Mouse (Mus musculus) frontal cortex, adult (tissue): ENCODE data around the gene Taar9.
"Not testable (repeated sequence)": the region's sequence is repeated elsewhere in the genome, so short reads cannot be mapped to it uniquely, and the experiment has no call there.

Experiments used
- ATAC-seq: cut with Nextera tagmentation; 2 replicates; pipeline ENCODE4 v1.9.2; 2017; ENCODE audit warnings: mild to moderate bottlenecking, moderate library complexity, mixed read lengths; ENCODE audit not compliant: low TSS enrichment

Taar9 gene

GRCm38 (mm10) chr10:24109434-24109833 is at the start of gene Taar9:
Gene Taar9, minus strand, starts transcription at chr10:24109534.
- not testable (repeated sequence) for ATAC-seq

GRCm38 (mm10) chr10:24158470-24159254 is 49.3 kb upstream of the Taar9 start:
- peak; percentile 38; the same call in 1 of the 2 replicates for ATAC-seq

GRCm38 (mm10) chr10:24150086-24150485 is 40.8 kb upstream of the Taar9 start:
- ATAC-seq = no peak

DNA sequence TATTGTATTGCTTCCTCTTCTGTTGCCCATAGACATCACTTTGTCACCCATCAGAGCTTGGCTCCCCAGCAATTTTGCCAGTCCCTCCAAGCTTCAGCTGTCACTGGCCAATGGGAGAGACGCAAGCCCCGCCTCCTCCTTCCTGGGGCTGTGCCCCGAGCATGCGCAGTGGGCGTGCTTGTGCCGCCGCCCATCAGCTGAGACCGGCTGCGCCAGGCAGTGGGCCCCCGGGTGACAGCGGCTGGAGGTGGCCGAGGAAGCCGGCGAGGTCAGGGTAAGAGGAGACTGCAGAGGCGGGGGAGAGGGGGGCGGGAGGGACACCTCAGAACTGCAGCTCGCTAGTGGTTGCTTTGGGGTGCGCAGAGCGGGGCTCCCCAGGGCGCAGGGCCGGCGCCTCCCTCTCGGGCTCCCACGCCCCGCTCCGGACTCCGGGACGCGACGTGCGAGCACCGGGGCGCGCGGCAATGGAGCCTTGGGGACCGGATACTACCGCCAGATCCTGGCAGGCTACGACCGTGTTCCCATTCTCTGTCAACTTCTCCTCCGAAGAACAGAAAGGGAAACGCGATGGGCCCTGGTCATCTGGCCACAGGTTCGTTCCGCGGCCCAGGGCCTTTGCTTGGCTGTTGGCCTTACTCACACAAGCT is 39.9 kb upstream of the Taar9 start, which contains the start of gene Stx7:
TSS of gene Stx7 (plus strand) at position 168 of the 647 bp plus-strand sequence.
- peak; percentile 98 for ATAC-seq

DNA sequence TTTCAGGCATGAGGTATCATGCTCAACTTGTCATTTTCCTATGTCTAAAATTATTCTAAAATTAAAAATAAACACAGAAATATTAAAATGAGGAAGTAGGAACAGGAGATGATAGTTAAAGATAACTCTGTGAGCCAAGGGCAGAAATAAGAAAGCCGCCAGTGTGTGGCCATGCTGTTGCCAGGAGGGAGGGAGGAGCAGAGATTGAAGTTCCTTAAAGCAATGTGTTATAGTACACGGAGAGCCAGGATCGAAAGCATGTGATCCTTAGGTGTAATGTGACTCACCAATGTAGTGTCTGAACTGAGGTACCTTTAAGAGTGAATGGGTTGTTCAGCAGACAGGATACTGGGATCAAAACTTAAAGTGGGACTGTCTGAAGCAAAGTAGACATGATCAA is 33.4 kb upstream of the Taar9 start:
- no peak for ATAC-seq

- ATAC-seq = no peak
These were observed 29.4 kb upstream of the Taar9 start for GRCm38 (mm10) chr10:24138623-24139261.

- ATAC-seq = no peak
These were observed 24.8 kb upstream of the Taar9 start for GRCm38 (mm10) chr10:24134071-24134645.

- ATAC-seq = no peak
These were observed 23.8 kb upstream of the Taar9 start for GRCm38 (mm10) chr10:24133132-24133531.

DNA sequence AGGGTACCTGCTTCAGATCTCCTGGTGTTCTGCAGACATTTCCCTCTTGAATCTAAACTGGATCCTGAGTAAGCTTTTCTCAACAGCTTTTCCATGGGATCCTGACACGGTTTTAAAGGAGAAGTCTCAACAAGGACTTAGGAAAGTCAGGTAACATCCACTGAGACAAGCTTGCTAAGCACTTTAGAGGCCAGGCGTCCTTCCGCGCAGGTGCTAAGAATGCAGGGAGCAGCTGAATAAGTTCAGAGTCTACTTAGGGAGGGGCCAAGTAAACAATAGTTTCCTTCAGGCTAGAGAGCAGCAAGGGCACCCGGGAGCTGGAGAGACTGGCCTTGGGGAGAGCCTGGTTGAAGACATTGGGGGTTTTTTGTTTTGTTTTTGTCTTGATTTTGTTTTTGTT is 22.9 kb upstream of the Taar9 start:
- ATAC-seq = 0 out of 2 replicates have a peak, but pooled peaks have one; percentile 31

DNA sequence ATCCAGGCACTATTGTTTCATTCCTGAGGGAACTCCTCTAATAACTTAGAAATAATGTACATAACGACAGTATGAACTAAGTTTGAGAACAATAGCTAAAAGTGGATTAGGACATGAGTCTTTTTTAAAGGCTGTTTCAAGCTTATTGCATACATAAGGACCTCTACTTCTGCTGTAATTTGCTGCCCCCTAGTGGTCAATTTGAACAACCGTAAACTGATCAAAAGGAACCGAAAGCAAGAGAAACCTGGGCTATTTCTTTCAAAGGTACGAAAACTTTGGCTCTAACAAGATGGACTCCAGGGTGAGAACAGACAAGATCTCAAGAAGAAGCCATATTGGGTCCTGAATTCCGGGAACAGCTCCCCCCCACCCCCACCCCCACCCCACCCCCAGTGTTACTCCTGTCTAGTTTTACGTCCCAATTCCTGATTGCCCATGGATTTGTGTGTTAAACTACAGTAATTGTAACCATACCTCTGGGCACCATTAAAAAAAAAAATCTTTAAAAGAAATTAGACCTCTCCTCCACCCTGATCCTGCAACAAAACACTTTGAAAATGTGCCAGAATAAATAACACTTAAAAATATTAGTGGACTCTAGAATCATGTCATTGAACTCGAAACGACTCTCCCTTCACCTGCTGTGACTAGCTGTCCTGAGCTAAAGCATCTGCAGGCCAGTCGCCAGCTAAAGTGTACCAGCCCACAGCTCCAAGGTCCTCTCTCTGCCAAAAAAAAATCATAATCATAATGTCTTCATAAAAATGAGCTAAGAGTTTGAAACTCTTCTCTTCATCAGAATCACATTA is 22.3 kb upstream of the Taar9 start:
- ATAC-seq = peak; percentile 88

GRCm38 (mm10) chr10:24111116-24111778 is 1.9 kb upstream of the Taar9 start:
- ATAC-seq = peak; percentile 87

GRCm38 (mm10) chr10:24108236-24108635 is 1.1 kb downstream of the Taar9 start:
- ATAC-seq = no peak

GRCm38 (mm10) chr10:24107747-24108146 is 1.6 kb downstream of the Taar9 start:
- no peak for ATAC-seq

DNA sequence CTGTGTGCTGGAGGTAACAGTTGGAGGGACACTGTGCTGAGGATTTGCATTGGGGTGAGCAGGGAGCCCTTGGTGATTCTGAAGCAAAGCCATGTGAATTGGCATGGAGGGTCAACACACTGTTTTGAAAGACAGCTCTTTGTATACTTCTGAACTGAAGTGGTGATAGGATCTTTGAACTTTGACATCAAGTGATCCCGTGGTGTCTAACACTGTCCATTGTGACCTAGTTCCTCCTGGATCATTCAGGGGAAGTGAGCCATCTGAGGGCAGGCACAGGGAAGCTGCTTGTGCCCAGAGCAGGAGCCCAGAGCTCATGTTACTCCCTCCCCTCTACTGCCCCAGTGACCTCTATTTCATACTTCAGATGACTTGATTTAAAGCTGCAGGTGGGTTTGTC is 6.0 kb downstream of the Taar9 start:
- not testable (repeated sequence) for ATAC-seq

DNA sequence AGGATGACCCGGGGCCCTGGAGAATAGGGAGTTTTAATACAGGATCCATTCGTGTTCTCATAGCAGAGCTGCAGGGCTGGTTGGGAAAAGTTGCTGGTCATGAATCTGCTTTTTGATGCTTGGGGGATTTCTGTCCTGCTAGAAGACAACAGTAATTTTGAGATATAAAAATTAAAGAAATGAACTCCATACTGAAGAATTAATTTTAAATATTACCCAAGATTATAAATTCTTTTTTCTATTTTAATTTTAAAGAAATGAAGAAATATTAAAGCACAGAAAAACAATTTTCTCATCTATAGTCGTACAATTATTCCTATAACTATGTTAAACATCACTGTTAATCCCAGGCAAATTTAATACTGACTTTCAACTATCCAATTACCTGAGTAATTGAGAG is 7.5 kb downstream of the Taar9 start, which contains the start of gene Taar8c:
TSS of gene Taar8c (minus strand) at position 101 of the 400 bp plus-strand sequence.
- not testable (repeated sequence) for ATAC-seq

GRCm38 (mm10) chr10:24097010-24097409 is 12.3 kb downstream of the Taar9 start:
- ATAC-seq = not testable (repeated sequence)

- ATAC-seq = no peak
These were observed 17.1 kb downstream of the Taar9 start, which contains the start of gene Taar8b for GRCm38 (mm10) chr10:24092194-24092593. Gene Taar8b, minus strand, starts transcription at chr10:24092294.

GRCm38 (mm10) chr10:24087168-24087567 is 22.2 kb downstream of the Taar9 start:
- no peak for ATAC-seq

- no peak for ATAC-seq
These were observed 22.8 kb downstream of the Taar9 start for GRCm38 (mm10) chr10:24086555-24086954.

DNA sequence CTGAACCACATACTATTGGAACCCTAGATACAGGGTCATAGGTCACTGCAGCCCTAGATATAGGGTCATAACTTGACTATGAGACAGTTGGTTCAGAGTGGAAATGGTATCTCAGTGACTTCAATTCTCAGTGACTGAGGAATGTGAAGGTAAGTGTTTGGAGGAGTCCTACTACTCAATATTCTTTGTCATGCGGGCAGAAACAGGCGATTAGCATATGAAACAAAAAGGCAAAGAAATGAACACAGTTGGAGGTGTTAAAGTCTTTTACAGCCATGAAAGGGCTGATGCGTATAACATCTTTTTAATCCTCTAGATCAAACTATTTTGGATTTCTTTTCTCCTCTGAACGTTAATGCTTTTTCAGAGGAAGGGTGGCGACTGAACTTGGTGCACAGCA is 23.4 kb downstream of the Taar9 start:
- no peak for ATAC-seq

- ATAC-seq = peak; percentile 95
These were observed 29.2 kb downstream of the Taar9 start for GRCm38 (mm10) chr10:24080166-24080565.
